Mouse (Mus musculus) erythroid progenitor cell, adult 5-6 weeks (primary cell): ENCODE results near the gene Mpp1. TPM values are rescaled to one million over a fixed set of nuclear protein-coding genes. Genes with fewer than 3 reads are reported as not detected.

Experiments
- ATAC-seq: replicated peaks from 2 replicates; pipeline ENCODE4 v1.8.0; 2016; ENCODE audit warnings: moderate number of reproducible peaks, mild to moderate bottlenecking, moderate TSS enrichment, inconsistent platforms; ENCODE audit not compliant: poor library complexity, low FRiP score, severe bottlenecking
- total RNA-seq, 2 experiments: library from RNA; stranded (forward) in 1 of 2; stranded (reverse) in 1 of 2; fragments of 150-400 nt in 1 of 2; fragments of 186-747, 209-891 nt in 1 of 2; gene quantifications; 2 replicates each; pipeline versions ENCODE4 v1.2.3 to v1.2.4; 2015 to 2017; ENCODE audit warnings: low replicate concordance in 2 of 2

The Mpp1 gene
- 160 and 233 TPM in 2 replicates for total RNA-seq (2015; ENCODE audit: low replicate concordance)
- total RNA-seq (2017; ENCODE audit: low replicate concordance): 150 and 345 TPM in 2 replicates

GRCm38 (mm10) chrX:75130467-75131160 is at the start of gene Mpp1:
TSS of gene Mpp1 (minus strand) at chrX:75131016.
- peak; percentile 94 for ATAC-seq

- ATAC-seq: no peak
Observed at GRCm38 (mm10) chrX:75163670-75164069, 32.9 kb upstream of the Mpp1 start, which contains the start of gene Smim9. TSS of gene Smim9 (minus strand) at chrX:75163770.

GRCm38 (mm10) chrX:75155576-75156243 is 24.9 kb upstream of the Mpp1 start:
- peak; percentile 93 for ATAC-seq

GRCm38 (mm10) chrX:75152249-75152648 is 21.4 kb upstream of the Mpp1 start:
- ATAC-seq: no peak

- no peak for ATAC-seq
Observed at GRCm38 (mm10) chrX:75150304-75150703, 19.5 kb upstream of the Mpp1 start.

GRCm38 (mm10) chrX:75148414-75148813 is 17.6 kb upstream of the Mpp1 start:
- ATAC-seq: no peak

GRCm38 (mm10) chrX:75143124-75143555 is 12.3 kb upstream of the Mpp1 start:
- ATAC-seq: peak; percentile 96

- ATAC-seq: no peak
Observed at GRCm38 (mm10) chrX:75138182-75138581, 7.4 kb upstream of the Mpp1 start.

- peak; percentile 96 for ATAC-seq
Observed at GRCm38 (mm10) chrX:75137729-75138128, 6.9 kb upstream of the Mpp1 start.

- ATAC-seq: no peak
Observed at GRCm38 (mm10) chrX:75136938-75137337, 6.1 kb upstream of the Mpp1 start.

- ATAC-seq: peak; percentile 75
Observed at GRCm38 (mm10) chrX:75129474-75129873, 1.3 kb downstream of the Mpp1 start.

- ATAC-seq: no peak
Observed at GRCm38 (mm10) chrX:75128333-75128980, 2.4 kb downstream of the Mpp1 start.

GRCm38 (mm10) chrX:75126893-75127292 is 3.9 kb downstream of the Mpp1 start:
- ATAC-seq: no peak

- no peak for ATAC-seq
Observed at GRCm38 (mm10) chrX:75125606-75126005, 5.2 kb downstream of the Mpp1 start.

- ATAC-seq: peak; percentile 92
Observed at GRCm38 (mm10) chrX:75115550-75115949, 15.3 kb downstream of the Mpp1 start.

- peak; percentile 70 for ATAC-seq
Observed at GRCm38 (mm10) chrX:75102293-75102692, 28.5 kb downstream of the Mpp1 start.

- ATAC-seq: no peak
Observed at GRCm38 (mm10) chrX:75098799-75099198, 32.0 kb downstream of the Mpp1 start.

- ATAC-seq: peak; percentile 28
Observed at GRCm38 (mm10) chrX:75096163-75096770, 34.5 kb downstream of the Mpp1 start.

- peak; percentile 99 for ATAC-seq
Observed at GRCm38 (mm10) chrX:75095369-75096162, 35.2 kb downstream of the Mpp1 start, which contains the start of gene Dkc1. TSS of gene Dkc1 (plus strand) at chrX:75095854.
